Mouse (Mus musculus) ES-E14 (cell line): Measurements from ENCODE around the gene Tcf25. TPM values are rescaled to one million over a fixed set of nuclear protein-coding genes. Genes with fewer than 3 reads are reported as not detected.
"Not testable (repeated sequence)": the region's sequence is repeated elsewhere in the genome, so short reads cannot be mapped to it uniquely, and the experiment has no call there.

Experiments used
- DNase-seq: peaks from one replicate; pipeline ENCODE4 v3.0.0-alpha.2; 2013; ENCODE audit warnings: low read depth, low spot score
- H3K27ac ChIP-seq: 2 replicates; pipeline ENCODE4 v1.5.1; 2012; ENCODE audit warnings: low read depth, mild to moderate bottlenecking, low read length, moderate library complexity, mixed read lengths; ENCODE audit not compliant: poor library complexity, insufficient read depth, severe bottlenecking
- H3K36me3 ChIP-seq: 2 replicates; pipeline ENCODE4 v1.6.1; 2012; ENCODE audit warnings: mild to moderate bottlenecking, low read length, moderate library complexity, mixed read lengths; ENCODE audit not compliant: control insufficient read depth, poor library complexity, insufficient read depth, severe bottlenecking
- H3K4me1 ChIP-seq, 2 experiments: fragments of 150-350 bp in 1 of 2; sonication (generic) in 1 of 2; 2 replicates each; pipeline ENCODE4 v1.6.1; 2012; ENCODE audit warnings: low read length in 2 of 2, mild to moderate bottlenecking in 1 of 2, mixed read lengths in 1 of 2; ENCODE audit not compliant: control insufficient read depth in 2 of 2, insufficient read depth in 2 of 2, poor library complexity in 1 of 2
- H3K4me3 ChIP-seq, 2 experiments: fragments of 150-350 bp in 1 of 2; sonication (generic) in 1 of 2; 2 replicates each; pipeline ENCODE4 v1.5.1; 2012; ENCODE audit warnings: low read length in 2 of 2, low read depth in 1 of 2, mild to moderate bottlenecking in 1 of 2, mixed read lengths in 1 of 2; ENCODE audit not compliant: insufficient read depth in 1 of 2, poor library complexity in 1 of 2, severe bottlenecking in 1 of 2
- H3K9ac ChIP-seq: 2 replicates; pipeline ENCODE4 v1.6.1; 2012; ENCODE audit warnings: low read depth, mild to moderate bottlenecking, low read length, mixed read lengths; ENCODE audit not compliant: poor library complexity, insufficient read depth, severe bottlenecking
- H3K9me3 ChIP-seq: fragments of 150-350 bp; sonication (generic); 2 replicates; pipeline ENCODE4 v1.6.1; 2012; ENCODE audit warnings: low read depth, mild to moderate bottlenecking, low read length; ENCODE audit not compliant: control insufficient read depth, insufficient read depth
- CHD2 ChIP-seq: IDR thresholded peaks from 2 replicates; pipeline ENCODE4 v1.6.1; 2014; ENCODE audit warnings: mild to moderate bottlenecking, low read depth, low read length, inconsistent platforms
- HCFC1 ChIP-seq: IDR thresholded peaks from 2 replicates; pipeline ENCODE4 v1.6.1; 2012; ENCODE audit warnings: low read length, inconsistent platforms, borderline replicate concordance; ENCODE audit not compliant: insufficient read depth
- MAFK ChIP-seq: IDR thresholded peaks from 2 replicates; pipeline ENCODE4 v1.6.1; 2014; ENCODE audit warnings: mild to moderate bottlenecking, low read depth, low read length, inconsistent platforms; ENCODE audit not compliant: insufficient read depth
- ZC3H11A ChIP-seq: IDR thresholded peaks from 2 replicates; pipeline ENCODE4 v1.6.1; 2012; ENCODE audit warnings: low read depth, mild to moderate bottlenecking, inconsistent platforms, low read length, borderline replicate concordance
- ZNF384 ChIP-seq: IDR thresholded peaks from 2 replicates; pipeline ENCODE4 v1.6.1; 2012; ENCODE audit warnings: low read depth, low read length, inconsistent platforms
- in situ Hi-C, 2 experiments: fragments of 600-800 bp; cut with MboI; formaldehyde crosslinking; loops; one replicate each; pipeline ENCODE4 v1.15.1; 2025; ENCODE audit warnings: low sequenced_read_pairs in 2 of 2, inconsistent platforms in 1 of 2; ENCODE audit not compliant: unreplicated experiment in 2 of 2
- total RNA-seq: library from RNA; depleted of rRNA; stranded (reverse); fragments of 300-350 nt; gene quantifications from 2 replicates; pipeline ENCODE4 v1.2.3, GENCODE M21; 2012

The Tcf25 gene
- total RNA-seq, 1 experiment = 114 TPM

DNA sequence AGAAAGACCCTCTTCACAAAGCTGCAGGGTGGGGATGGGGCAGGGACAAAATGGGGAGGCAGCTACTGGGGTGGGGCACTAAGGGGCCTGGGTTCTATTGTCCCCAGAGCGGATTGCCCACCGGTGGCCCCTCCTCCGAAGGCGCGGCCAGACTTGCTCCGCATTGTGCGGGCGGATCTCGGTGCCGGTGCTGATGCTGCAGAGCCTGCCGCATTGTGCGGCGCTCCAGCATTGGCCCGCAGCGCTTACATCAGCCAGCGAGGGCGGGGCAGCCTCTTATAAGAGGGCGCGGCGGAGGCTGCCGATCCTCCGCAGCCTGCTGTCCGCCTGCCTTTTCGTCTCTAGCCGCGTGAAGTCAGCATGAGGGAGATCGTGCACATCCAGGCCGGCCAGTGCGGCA, 37.7 kb downstream of the Tcf25 start, which contains the start of gene Tubb3:
Tubb3 (plus strand) TSS at position 179 of the 400 bp plus-strand sequence.
- no peak for TF ChIP-seq HCFC1
- TF ChIP-seq MAFK = 0 out of 2 replicates have a peak, but pooled peaks have one; percentile 14
- TF ChIP-seq ZNF384 = no peak
- no peak for TF ChIP-seq CHD2
- no peak for TF ChIP-seq ZC3H11A
- H3K9me3 ChIP-seq = no peaks in the 10 kb centered on the region
- in situ Hi-C loops = no loop called here
- peak within 1 kb of the TSS; percentile 52 for H3K9ac ChIP-seq
- H3K36me3 ChIP-seq = no peaks in the 10 kb centered on the region
- peak; percentile 67 for DNase-seq
- H3K4me1 ChIP-seq = peaks cover 2 to 12% of the 10 kb centered on the region in 2 experiments; a peak in 2 of 4 replicates
- H3K4me3 ChIP-seq = peak within 1 kb of the TSS; percentile 61 to 66
- H3K27ac ChIP-seq = peak within 1 kb of the TSS; percentile 26; the same call in 1 of the 2 replicates

DNA sequence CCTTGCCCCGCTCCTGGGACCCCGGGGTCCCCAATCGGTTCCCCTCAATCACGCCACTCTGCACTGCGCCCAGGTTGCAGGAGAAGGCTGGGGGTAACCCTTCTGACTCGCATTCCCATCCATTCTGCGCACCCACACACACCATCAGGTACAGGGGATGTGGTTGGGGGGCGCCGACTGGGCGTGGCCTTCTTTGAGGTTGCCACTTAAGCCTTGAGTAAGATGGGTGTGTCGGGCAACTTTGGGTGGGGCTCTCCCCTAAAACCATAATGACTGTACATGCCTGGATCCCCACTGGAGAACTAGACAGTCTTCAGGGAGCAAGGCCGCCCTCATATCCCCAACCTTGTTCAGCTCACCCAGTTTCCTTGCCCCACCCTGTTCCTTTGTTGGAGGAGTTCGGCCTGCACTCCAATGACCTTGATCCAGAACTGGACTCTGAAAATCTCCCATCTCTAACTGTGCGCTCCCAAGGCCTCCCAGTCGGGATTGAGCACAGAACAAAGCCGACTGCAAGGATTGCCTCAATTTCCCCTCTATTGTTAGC, 38.3 kb downstream of the Tcf25 start:
- peak; percentile 22 for DNase-seq
- peak overlapping the region; percentile 26; the same call in 1 of the 2 replicates for H3K27ac ChIP-seq
- peak overlapping the region; percentile 52 for H3K9ac ChIP-seq
- H3K9me3 ChIP-seq = no peaks in the 10 kb centered on the region
- peak overlapping the region; percentile 61 to 66 for H3K4me3 ChIP-seq
- H3K4me1 ChIP-seq = peaks cover 2 to 14% of the 10 kb centered on the region in 2 experiments; a peak in 2 of 4 replicates
- in situ Hi-C loops = no loop called here
- H3K36me3 ChIP-seq = no peaks in the 10 kb centered on the region
- no peak for TF ChIP-seq ZNF384
- no peak for TF ChIP-seq ZC3H11A
- TF ChIP-seq HCFC1 = no peak
- TF ChIP-seq MAFK = no peak
- no peak for TF ChIP-seq CHD2

DNA sequence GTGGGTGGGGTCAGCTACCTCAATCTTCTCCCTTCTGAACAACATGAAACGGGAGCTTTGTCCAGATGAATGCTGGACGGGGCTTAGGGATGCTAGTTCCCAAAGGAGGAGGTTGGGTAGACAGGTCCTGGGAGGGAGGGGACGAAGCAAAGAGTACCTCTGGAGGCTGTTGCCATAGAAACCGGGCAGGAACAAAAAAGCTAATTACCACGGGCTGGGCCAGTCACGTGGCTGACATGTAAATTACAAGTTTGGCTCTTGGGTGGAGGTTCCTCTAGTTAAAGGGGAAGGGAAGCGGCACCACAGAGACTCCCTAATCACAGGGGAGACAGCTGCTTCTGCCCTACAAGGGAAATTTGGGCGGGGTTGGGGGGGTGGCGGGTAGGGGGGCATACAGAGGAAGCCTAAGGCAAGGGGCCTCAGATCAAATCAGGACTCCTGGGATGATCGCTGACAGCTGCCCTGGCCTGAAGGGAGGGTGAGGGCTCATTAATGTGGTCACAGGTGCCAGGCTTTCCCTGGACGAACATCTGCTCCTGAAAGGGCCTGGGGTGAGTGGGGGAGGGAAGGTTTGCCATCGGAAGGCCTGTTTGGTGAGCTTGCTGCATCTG, 39.1 kb downstream of the Tcf25 start:
- TF ChIP-seq ZNF384 (no peak), MAFK (no peak), HCFC1 (no peak), ZC3H11A (no peak), CHD2 (no peak)
- Histone ChIP-seq H3K9ac (no peak overlapping the region), H3K36me3 (no peaks in the 10 kb centered on the region), H3K27ac (no peak overlapping the region), H3K4me1 (peaks cover 2 to 13% of the 10 kb centered on the region in 2 experiments; a peak in 2 of 4 replicates), H3K4me3 (peak overlapping the region; percentile 7 to 66; a peak in 2 of 4 replicates), H3K9me3 (no peaks in the 10 kb centered on the region)
- in situ Hi-C loops = no loop called here
- peak; percentile 89 for DNase-seq

DNA sequence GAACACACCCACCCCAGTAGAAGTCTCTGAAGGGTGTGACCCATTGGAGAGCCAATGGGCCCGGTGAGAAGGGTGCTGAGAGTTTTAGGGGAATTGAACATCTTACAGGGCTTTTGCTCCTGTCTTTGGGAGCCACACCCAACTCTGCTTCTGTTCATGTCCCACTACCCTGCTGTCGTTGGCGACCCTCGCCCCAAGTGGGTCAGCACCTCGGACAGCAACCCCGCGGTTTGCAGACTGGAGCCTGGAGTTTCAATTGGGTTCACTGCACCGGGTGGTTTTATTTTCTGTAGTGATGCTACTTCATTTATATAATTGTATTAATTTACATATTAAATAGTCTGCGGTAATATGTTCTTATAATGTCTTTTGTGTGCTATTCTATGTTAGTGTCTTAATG, 40.7 kb downstream of the Tcf25 start:
- Histone ChIP-seq H3K4me1 (peaks cover 2 to 13% of the 10 kb centered on the region in 2 experiments; a peak in 2 of 4 replicates), H3K4me3 (no peak overlapping the region), H3K9ac (no peak overlapping the region), H3K27ac (no peak overlapping the region), H3K36me3 (peaks cover 4% of the 10 kb centered on the region; the same call in 1 of the 2 replicates), H3K9me3 (no peaks in the 10 kb centered on the region)
- DNase-seq = peak; percentile 26
- in situ Hi-C loops = no loop called here
- TF ChIP-seq ZC3H11A (no peak), ZNF384 (no peak), CHD2 (no peak), MAFK (no peak), HCFC1 (no peak)

DNA sequence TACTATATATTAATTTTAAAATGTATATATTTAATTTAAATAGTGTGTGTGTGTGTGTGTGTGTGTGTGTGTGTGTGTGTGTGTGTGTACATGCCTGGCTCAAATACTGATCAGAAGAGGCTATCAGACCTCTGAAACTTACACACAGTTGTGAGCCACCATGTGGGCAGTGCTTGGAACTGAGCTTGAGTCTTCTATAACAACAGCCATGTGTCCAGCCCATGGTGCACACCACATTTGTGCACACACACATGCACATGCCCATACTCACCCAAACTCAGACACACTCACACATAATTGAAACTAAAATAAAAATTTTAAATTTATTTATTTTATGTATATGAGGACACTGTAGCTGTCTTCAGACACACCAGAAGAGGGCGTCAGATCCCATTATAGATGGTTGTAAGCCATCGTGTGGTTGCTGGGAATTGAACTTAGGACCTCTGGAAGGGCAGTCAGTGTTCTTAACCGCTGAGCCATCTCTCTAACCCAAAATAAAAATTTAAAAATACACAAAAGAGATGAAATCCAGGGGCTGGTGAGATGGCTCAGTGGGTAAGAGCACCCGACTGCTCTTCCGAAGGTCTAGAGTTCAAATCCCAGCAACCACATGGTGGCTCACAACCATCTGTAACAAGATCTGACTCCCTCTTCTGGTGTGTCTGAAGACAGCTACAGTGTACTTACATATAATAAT, 41.6 kb downstream of the Tcf25 start:
- H3K9me3 ChIP-seq, H3K36me3 ChIP-seq, H3K9ac ChIP-seq, H3K27ac ChIP-seq, in situ Hi-C loops, H3K4me3 ChIP-seq, DNase-seq: not testable (repeated sequence)
- peaks cover 2 to 13% of the 10 kb centered on the region in 2 experiments; a peak in 2 of 4 replicates for H3K4me1 ChIP-seq
